Mouse (Mus musculus): ENCODE data around the gene Wapl. TPM values are rescaled to one million over a fixed set of nuclear protein-coding genes. Genes with fewer than 3 reads are reported as not detected.

The Wapl gene
- polyA plus RNA-seq, 1 experiment from 2014 or later, result 18.0 TPM

- Histone ChIP-seq H3K4me2 (ENCODE audit: low read depth, low read length) (no peak overlapping the region), H3K4me1 (ENCODE audit: control insufficient read depth, low read depth, low read length) (peaks cover 12% of the 10 kb centered on the region), H3K27me3 (ENCODE audit: control insufficient read depth, insufficient read depth, low read depth, low read length) (no peaks in the 10 kb centered on the region), H3K36me3 (ENCODE audit: control insufficient read depth, insufficient read depth) (no peaks in the 10 kb centered on the region), H3K4me3 (ENCODE audit: low read depth, low read length) (no peak overlapping the region), H3K9ac (ENCODE audit: low read depth, low read length) (no peak overlapping the region), H3K9me3 (replicated peaks; ENCODE audit: control insufficient read depth, low read length) (no peaks in the 10 kb centered on the region), H3K27ac (ENCODE audit: low read length) (no peak overlapping the region)
- WGBS (ENCODE audit: insufficient replicate concordance), result 49% methylated on average over 7 of the region's 7 CpGs
- ATAC-seq (ENCODE audit: low read depth), result no peak
Measured at GRCm38 (mm10) chr14:34772132-34772531, 98.4 kb downstream of the Wapl start.

DNA sequence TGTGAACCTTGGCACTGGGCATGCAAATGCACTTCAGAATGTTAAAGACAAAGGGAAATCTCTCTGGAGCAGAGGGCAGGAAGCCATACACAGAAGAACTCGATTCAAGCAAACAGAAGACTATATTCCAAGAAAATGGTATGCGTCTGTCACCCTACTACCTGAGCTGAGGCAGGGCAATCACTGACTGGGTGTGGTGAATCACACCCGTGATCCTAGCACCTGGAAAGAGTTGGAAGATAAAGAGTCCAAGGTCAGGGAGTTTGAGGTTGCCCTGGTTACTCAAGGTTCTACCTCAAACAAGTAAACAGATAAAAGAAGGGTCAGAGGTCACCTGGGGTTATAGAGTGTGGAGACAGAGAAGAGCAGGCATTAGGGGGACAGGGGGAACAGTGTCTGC, 100.0 kb downstream of the Wapl start:
- no peak overlapping the region for H3K9ac ChIP-seq (ENCODE audit: low read depth, low read length)
- H3K27ac ChIP-seq (ENCODE audit: low read length), result no peak overlapping the region
- no peaks in the 10 kb centered on the region for H3K9me3 ChIP-seq (replicated peaks; ENCODE audit: control insufficient read depth, low read length)
- H3K4me1 ChIP-seq (ENCODE audit: control insufficient read depth, low read depth, low read length), result peaks cover 6% of the 10 kb centered on the region
- no peak overlapping the region for H3K4me3 ChIP-seq (ENCODE audit: low read depth, low read length)
- no peaks in the 10 kb centered on the region for H3K36me3 ChIP-seq (ENCODE audit: control insufficient read depth, insufficient read depth)
- WGBS (ENCODE audit: insufficient replicate concordance), result 53% methylated on average over 3 of the region's 3 CpGs
- ATAC-seq (ENCODE audit: low read depth), result no peak
- H3K4me2 ChIP-seq (ENCODE audit: low read depth, low read length), result no peak overlapping the region
- no peaks in the 10 kb centered on the region for H3K27me3 ChIP-seq (ENCODE audit: control insufficient read depth, insufficient read depth, low read depth, low read length)

DNA sequence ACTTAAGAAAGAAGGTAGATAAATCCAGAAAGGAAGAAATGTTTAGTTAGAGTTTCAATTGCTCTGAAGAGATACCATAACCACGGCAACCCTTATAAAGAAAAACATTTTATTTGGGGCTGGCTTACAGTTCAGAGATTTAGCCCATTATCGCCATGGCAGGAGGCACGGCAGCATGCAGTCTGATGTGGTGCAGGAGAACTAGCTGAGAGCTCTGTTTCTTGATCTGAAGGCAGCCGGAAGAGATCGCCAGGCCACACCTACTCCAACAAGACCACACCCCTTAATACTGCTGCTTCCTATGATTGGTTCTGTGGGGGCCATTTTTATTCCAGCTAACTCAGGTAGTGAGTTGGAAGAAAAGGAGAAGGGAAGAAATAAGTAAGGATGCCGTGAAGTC, 100.5 kb downstream of the Wapl start:
- no peaks in the 10 kb centered on the region for H3K27me3 ChIP-seq (ENCODE audit: control insufficient read depth, insufficient read depth, low read depth, low read length)
- H3K9ac ChIP-seq (ENCODE audit: low read depth, low read length), result no peak overlapping the region
- WGBS (ENCODE audit: insufficient replicate concordance), result 64% methylated on average over 6 of the region's 6 CpGs
- no peak overlapping the region for H3K4me3 ChIP-seq (ENCODE audit: low read depth, low read length)
- no peak overlapping the region for H3K27ac ChIP-seq (ENCODE audit: low read length)
- peaks cover 4% of the 10 kb centered on the region for H3K4me1 ChIP-seq (ENCODE audit: control insufficient read depth, low read depth, low read length)
- H3K36me3 ChIP-seq (ENCODE audit: control insufficient read depth, insufficient read depth), result no peaks in the 10 kb centered on the region
- ATAC-seq (ENCODE audit: low read depth), result no peak
- no peak overlapping the region for H3K4me2 ChIP-seq (ENCODE audit: low read depth, low read length)
- no peaks in the 10 kb centered on the region for H3K9me3 ChIP-seq (replicated peaks; ENCODE audit: control insufficient read depth, low read length)

DNA sequence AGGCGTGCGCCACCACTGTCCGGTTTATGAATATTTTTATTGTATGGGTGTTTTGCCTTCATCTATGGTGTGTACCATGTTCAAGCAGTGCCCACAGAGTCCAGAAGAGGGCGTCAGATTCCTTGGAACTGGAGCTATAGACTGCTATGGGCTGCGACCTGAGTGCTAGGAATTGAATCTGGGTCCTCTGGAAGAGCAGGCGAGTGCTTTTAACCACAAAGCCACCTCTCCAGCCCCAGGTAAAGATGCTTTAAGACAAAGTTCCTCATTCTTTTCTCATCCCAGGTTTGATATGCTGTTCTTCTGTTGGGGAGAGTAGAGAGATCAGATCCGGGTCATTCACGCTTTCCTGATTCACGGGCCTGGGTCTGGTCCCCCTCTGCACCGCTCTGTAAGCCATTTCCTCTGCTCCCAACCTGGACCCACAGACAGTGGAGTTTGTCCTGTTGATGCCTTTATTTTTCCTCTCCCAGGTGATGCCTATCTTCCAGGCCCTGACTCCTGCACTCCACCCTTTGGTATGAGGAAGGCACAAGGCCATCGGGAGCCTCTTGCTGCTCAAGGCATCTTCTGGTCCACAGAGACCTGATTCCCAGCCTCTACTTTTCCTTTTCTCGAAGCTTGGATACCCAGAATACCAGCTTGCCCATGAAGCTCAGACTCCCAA, 103.1 kb downstream of the Wapl start:
- H3K27me3 ChIP-seq (ENCODE audit: control insufficient read depth, insufficient read depth, low read depth, low read length), result no peaks in the 10 kb centered on the region
- H3K4me3 ChIP-seq (ENCODE audit: low read depth, low read length), result no peak overlapping the region
- H3K27ac ChIP-seq (ENCODE audit: low read length), result no peak overlapping the region
- no peaks in the 10 kb centered on the region for H3K9me3 ChIP-seq (replicated peaks; ENCODE audit: control insufficient read depth, low read length)
- no peaks in the 10 kb centered on the region for H3K36me3 ChIP-seq (ENCODE audit: control insufficient read depth, insufficient read depth)
- 69% methylated on average over 12 of the region's 12 CpGs for WGBS (ENCODE audit: insufficient replicate concordance)
- no peak for ATAC-seq (ENCODE audit: low read depth)
- no peaks in the 10 kb centered on the region for H3K4me1 ChIP-seq (ENCODE audit: control insufficient read depth, low read depth, low read length)
- no peak overlapping the region for H3K9ac ChIP-seq (ENCODE audit: low read depth, low read length)
- no peak overlapping the region for H3K4me2 ChIP-seq (ENCODE audit: low read depth, low read length)

- Histone ChIP-seq H3K36me3 (ENCODE audit: control insufficient read depth, insufficient read depth) (no peaks in the 10 kb centered on the region), H3K4me3 (ENCODE audit: low read depth, low read length) (no peak overlapping the region), H3K27ac (ENCODE audit: low read length) (no peak overlapping the region), H3K27me3 (ENCODE audit: control insufficient read depth, insufficient read depth, low read depth, low read length) (no peaks in the 10 kb centered on the region), H3K4me2 (ENCODE audit: low read depth, low read length) (no peak overlapping the region), H3K4me1 (ENCODE audit: control insufficient read depth, low read depth, low read length) (no peaks in the 10 kb centered on the region), H3K9me3 (replicated peaks; ENCODE audit: control insufficient read depth, low read length) (no peaks in the 10 kb centered on the region), H3K9ac (ENCODE audit: low read depth, low read length) (no peak overlapping the region)
- no peak for ATAC-seq (ENCODE audit: low read depth)
- 13% methylated on average over 10 of the region's 10 CpGs for WGBS (ENCODE audit: insufficient replicate concordance)
Measured at GRCm38 (mm10) chr14:34777810-34778209, 104.1 kb downstream of the Wapl start.

DNA sequence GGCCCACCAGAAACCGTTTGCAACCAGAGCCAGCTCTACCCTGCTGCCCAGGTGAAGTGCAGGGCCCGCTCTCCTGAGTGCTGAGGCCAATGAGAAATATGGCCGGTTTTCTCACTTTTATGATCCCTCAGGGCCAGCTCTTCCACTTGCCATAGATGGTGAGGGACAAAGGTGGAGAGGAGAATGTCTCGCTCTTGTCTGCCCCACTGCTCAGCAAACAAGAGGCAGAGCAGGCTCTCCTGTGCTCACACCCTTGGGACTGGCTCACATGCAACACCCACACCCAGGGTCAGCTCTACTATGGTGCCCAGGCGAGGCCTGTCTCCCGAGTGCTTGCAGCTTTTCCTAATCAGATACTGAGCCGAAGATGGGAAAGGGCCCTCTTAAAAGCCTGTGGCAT, 105.0 kb downstream of the Wapl start:
- H3K4me3 ChIP-seq (ENCODE audit: low read depth, low read length), result no peak overlapping the region
- no peaks in the 10 kb centered on the region for H3K9me3 ChIP-seq (replicated peaks; ENCODE audit: control insufficient read depth, low read length)
- no peak for ATAC-seq (ENCODE audit: low read depth)
- no peak overlapping the region for H3K27ac ChIP-seq (ENCODE audit: low read length)
- H3K4me1 ChIP-seq (ENCODE audit: control insufficient read depth, low read depth, low read length), result no peaks in the 10 kb centered on the region
- no peaks in the 10 kb centered on the region for H3K27me3 ChIP-seq (ENCODE audit: control insufficient read depth, insufficient read depth, low read depth, low read length)
- WGBS (ENCODE audit: insufficient replicate concordance), result 55% methylated on average over 7 of the region's 7 CpGs
- H3K4me2 ChIP-seq (ENCODE audit: low read depth, low read length), result no peak overlapping the region
- H3K9ac ChIP-seq (ENCODE audit: low read depth, low read length), result no peak overlapping the region
- no peaks in the 10 kb centered on the region for H3K36me3 ChIP-seq (ENCODE audit: control insufficient read depth, insufficient read depth)

- H3K4me1 ChIP-seq (ENCODE audit: control insufficient read depth, low read depth, low read length), result no peaks in the 10 kb centered on the region
- WGBS (ENCODE audit: insufficient replicate concordance), result 38% methylated on average over 1 of the region's 1 CpGs
- no peaks in the 10 kb centered on the region for H3K27me3 ChIP-seq (ENCODE audit: control insufficient read depth, insufficient read depth, low read depth, low read length)
- no peak for ATAC-seq (ENCODE audit: low read depth)
- no peak overlapping the region for H3K9ac ChIP-seq (ENCODE audit: low read depth, low read length)
- no peaks in the 10 kb centered on the region for H3K9me3 ChIP-seq (replicated peaks; ENCODE audit: control insufficient read depth, low read length)
- no peak overlapping the region for H3K4me2 ChIP-seq (ENCODE audit: low read depth, low read length)
- no peaks in the 10 kb centered on the region for H3K36me3 ChIP-seq (ENCODE audit: control insufficient read depth, insufficient read depth)
- H3K27ac ChIP-seq (ENCODE audit: low read length), result no peak overlapping the region
- H3K4me3 ChIP-seq (ENCODE audit: low read depth, low read length), result no peak overlapping the region
Measured at GRCm38 (mm10) chr14:34793406-34794037, 119.8 kb downstream of the Wapl start.

Other genes starting within 250 kb of the Wapl start
- 2.0 and 3.0 TPM in 2 replicates for gene Bmpr1a, start 170.6 kb upstream of the Wapl start, polyA plus RNA-seq (2015; fragmentation: Nextera tagmentation; extraction: Ambion mirVana)
- not detected in 2 replicates for gene 9230112D13Rik, start 151.1 kb upstream of the Wapl start, polyA plus RNA-seq (2015; fragmentation: Nextera tagmentation; extraction: Ambion mirVana)
- 2.0 and 6.0 TPM in 2 replicates for gene Ldb3, start 85.2 kb upstream of the Wapl start, polyA plus RNA-seq (2015; fragmentation: Nextera tagmentation; extraction: Ambion mirVana)
- 0.15 TPM in 1 of 2 replicates, not detected in the other for gene Opn4, start 73.8 kb upstream of the Wapl start, polyA plus RNA-seq (2015; fragmentation: Nextera tagmentation; extraction: Ambion mirVana)
- 0.02 TPM in 1 of 2 replicates, not detected in the other for gene Grid1, start 146.2 kb downstream of the Wapl start, polyA plus RNA-seq (2015; fragmentation: Nextera tagmentation; extraction: Ambion mirVana)

All from liver, embryonic 16.5 days (tissue).